Mouse (Mus musculus) heart, postnatal 14 days (tissue): Measurements from ENCODE around the gene BC028528. TPM values are rescaled to one million over a fixed set of nuclear protein-coding genes. Genes with fewer than 3 reads are reported as not detected.
"Not testable (repeated sequence)": the region's sequence is repeated elsewhere in the genome, so short reads cannot be mapped to it uniquely, and the experiment has no call there.

Experiments
- DNase-seq, 2 experiments: peaks; one replicate each; pipeline ENCODE4 v3.0.0; 2021 to 2022
- intact Hi-C: fragments of 180-260 bp; cut with DNase I; formaldehyde crosslinking; loops from one replicate; pipeline ENCODE4 v1.15.1; 2025
- long read RNA-seq, 2 experiments: library from polyadenylated mRNA; stranded (forward); transcript quantifications; one replicate each; pipeline ENCODE4 v2.0.0; 2021
- total RNA-seq, 2 experiments: library from RNA; stranded (reverse); gene quantifications; 2 replicates each; pipeline ENCODE4 v1.2.3; 2021

Gene BC028528
- total RNA-seq = 10 to 100 TPM; 24.0 to 24.6 TPM
- long read RNA-seq, experiment 1, transcript BC028528-201 (6 exons, 752 nt) = minor isoform, 6 of 19 reads
- long read RNA-seq, experiment 1, transcript BC028528-202 (6 exons, 809 nt) = major isoform, 8 of 19 reads
- long read RNA-seq, experiment 1, partial matches to known transcripts = 2 of 19 reads
- long read RNA-seq, experiment 1, other reads (novel, unspliced or antisense) = 3 of 19 reads
- long read RNA-seq, experiment 2, transcript BC028528-202 (6 exons, 809 nt) = major isoform, 13 of 24 reads
- long read RNA-seq, experiment 2, transcript BC028528-201 (6 exons, 752 nt) = minor isoform, 8 of 24 reads
- long read RNA-seq, experiment 2, partial matches to known transcripts = 2 of 24 reads
- long read RNA-seq, experiment 2, other reads (novel, unspliced or antisense) = 0 of 24 reads

- peak; percentile 49 to 53 for DNase-seq
- intact Hi-C loops = no loop called here
These were observed at the start of gene BC028528 for GRCm38 (mm10) chr3:95891211-95892065. TSS of gene BC028528 (minus strand) at chr3:95892005.

GRCm38 (mm10) chr3:95938835-95939234, 47.0 kb upstream of the BC028528 start:
- intact Hi-C loops = loop anchor here (2.0 kb wide), 1 partner anchor 26 kb away; no protein-coding TSS in a partner anchor
- DNase-seq = no peak

GRCm38 (mm10) chr3:95938217-95938616, 46.4 kb upstream of the BC028528 start:
- DNase-seq = no peak
- intact Hi-C loops = loop anchor here (2.0 kb wide), 1 partner anchor 27 kb away; no protein-coding TSS in a partner anchor

GRCm38 (mm10) chr3:95934448-95934847, 42.6 kb upstream of the BC028528 start:
- no peak for DNase-seq
- intact Hi-C loops = no loop called here

GRCm38 (mm10) chr3:95933111-95933750, 41.4 kb upstream of the BC028528 start:
- intact Hi-C loops = no loop called here
- DNase-seq = no peak

- intact Hi-C loops = no loop called here
- DNase-seq = no peak
These were observed 40.8 kb upstream of the BC028528 start for GRCm38 (mm10) chr3:95932566-95932965.

GRCm38 (mm10) chr3:95932157-95932556, 40.4 kb upstream of the BC028528 start:
- intact Hi-C loops = no loop called here
- DNase-seq = no peak

- intact Hi-C loops = loop anchor here (2.0 kb wide), 1 partner anchor 15 kb away; no protein-coding TSS in a partner anchor
These were observed 39.7 kb upstream of the BC028528 start for GRCm38 (mm10) chr3:95931471-95931870.

GRCm38 (mm10) chr3:95930471-95930789, 38.6 kb upstream of the BC028528 start:
- DNase-seq = no peak
- intact Hi-C loops = loop anchor here (2.0 kb wide), 1 partner anchor 16 kb away; no protein-coding TSS in a partner anchor

More at GRCm38 (mm10) chr3:95931471-95931870, 39.7 kb upstream of the BC028528 start:
- DNase-seq = no peak

GRCm38 (mm10) chr3:95929581-95930470, 38.0 kb upstream of the BC028528 start:
- DNase-seq = peak; percentile 50 to 63
- intact Hi-C loops = loop anchor here (2.0 kb wide), 1 partner anchor 17 kb away; no protein-coding TSS in a partner anchor

GRCm38 (mm10) chr3:95928658-95929503, 37.1 kb upstream of the BC028528 start, which contains the start of gene Anp32e:
TSS of gene Anp32e (plus strand) at chr3:95929246.
- DNase-seq = peak; percentile 95 to 97
- intact Hi-C loops = no loop called here

GRCm38 (mm10) chr3:95928261-95928657, 36.5 kb upstream of the BC028528 start:
- intact Hi-C loops = no loop called here
- DNase-seq = no peak

- no peak for DNase-seq
- intact Hi-C loops = no loop called here
These were observed 33.3 kb upstream of the BC028528 start for GRCm38 (mm10) chr3:95925087-95925486.

- intact Hi-C loops = no loop called here
- no peak for DNase-seq
These were observed 32.4 kb upstream of the BC028528 start for GRCm38 (mm10) chr3:95924185-95924584.

- DNase-seq, intact Hi-C loops: not testable (repeated sequence)
These were observed 31.6 kb upstream of the BC028528 start for GRCm38 (mm10) chr3:95923429-95923828.

GRCm38 (mm10) chr3:95920532-95920931, 28.7 kb upstream of the BC028528 start:
- DNase-seq, intact Hi-C loops: not testable (repeated sequence)

GRCm38 (mm10) chr3:95916760-95917159, 25.0 kb upstream of the BC028528 start:
- DNase-seq = no peak
- intact Hi-C loops = no loop called here

GRCm38 (mm10) chr3:95914706-95915105, 22.9 kb upstream of the BC028528 start:
- intact Hi-C loops = no loop called here
- no peak for DNase-seq
